Mouse (Mus musculus): ENCODE data around the gene Wrnip1.

DNA sequence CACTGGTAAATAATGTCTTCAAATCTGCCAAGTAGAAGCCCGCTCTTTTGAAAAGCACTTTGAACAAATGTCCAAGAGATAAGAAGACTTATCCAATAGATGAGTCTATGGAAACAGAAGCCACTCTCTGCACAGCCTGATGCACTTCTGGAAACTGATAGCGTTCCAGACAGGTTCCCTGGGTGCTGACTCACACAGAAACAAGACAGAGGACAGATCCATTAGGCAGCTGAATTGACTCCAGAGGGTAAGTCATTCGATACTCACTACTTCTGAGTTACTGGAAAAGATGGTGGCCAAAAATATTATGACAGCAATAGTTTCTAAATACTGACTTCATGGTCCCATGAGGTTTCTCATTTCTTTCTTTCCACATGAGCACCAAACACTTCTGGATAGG, 59.0 kb downstream of the Wrnip1 start:
- TF ChIP-seq EP300 (IDR thresholded peaks at IDR 0.05; ENCODE audit: low read depth), result no peak
- no peak for TF ChIP-seq CTCF (IDR thresholded peaks at IDR 0.05; ENCODE audit: low read depth)
